Mouse (Mus musculus) thymus, postnatal 25 days (tissue): ENCODE results near the gene Samm50.

Experiments
- DNase-seq: peaks from one replicate; pipeline ENCODE4 v3.0.0; 2022

Samm50 gene

GRCm38 (mm10) chr15:84241520-84241919 lies 49.5 kb downstream of the Samm50 start:
- DNase-seq: no peak

GRCm38 (mm10) chr15:84245104-84245503 lies 53.1 kb downstream of the Samm50 start:
- DNase-seq: no peak

GRCm38 (mm10) chr15:84246195-84246594 lies 54.2 kb downstream of the Samm50 start:
- no peak for DNase-seq

DNA sequence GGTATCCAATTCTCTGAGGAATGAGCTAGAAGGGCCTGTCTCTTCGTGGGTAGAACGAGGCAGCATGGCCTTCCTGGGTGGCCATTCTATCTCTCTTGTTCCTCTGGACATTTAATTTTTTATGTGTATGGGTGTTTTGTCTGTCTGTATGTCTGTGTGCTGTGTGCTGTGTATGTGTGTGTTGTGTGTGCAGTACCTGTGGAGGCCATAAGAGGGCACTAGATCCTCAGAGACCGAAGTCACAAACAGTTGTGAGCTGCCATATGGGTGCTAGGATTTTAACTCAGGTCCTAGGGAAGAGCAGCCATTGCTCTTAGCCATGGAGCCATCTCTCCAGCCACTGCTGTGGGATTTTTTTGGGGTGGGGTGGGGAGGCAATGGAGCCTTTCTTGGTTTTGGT lies 55.3 kb downstream of the Samm50 start:
- no peak for DNase-seq

- no peak for DNase-seq
Observed at GRCm38 (mm10) chr15:84251227-84251626, 59.2 kb downstream of the Samm50 start.

DNA sequence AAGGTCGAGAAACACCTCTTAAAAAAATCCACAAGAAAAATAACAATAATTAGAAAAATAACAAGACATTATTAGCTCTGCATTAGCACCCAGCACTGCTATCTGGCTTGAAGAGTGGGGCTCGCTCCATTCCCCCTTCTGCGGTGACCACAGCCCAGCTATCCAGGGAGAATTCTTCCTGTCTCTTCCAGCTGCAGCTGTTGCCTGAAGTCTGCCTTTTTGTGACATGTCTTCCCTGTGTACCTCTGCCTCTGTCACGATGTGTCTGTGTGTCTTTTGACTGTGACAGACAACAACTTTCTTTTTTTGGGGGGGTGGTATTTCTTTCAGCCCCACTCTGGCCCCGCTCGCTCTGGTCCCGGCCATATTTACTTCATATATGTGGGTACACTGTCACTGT lies 60.6 kb downstream of the Samm50 start:
- no peak for DNase-seq

GRCm38 (mm10) chr15:84253757-84254156 lies 61.7 kb downstream of the Samm50 start:
- DNase-seq: no peak

DNA sequence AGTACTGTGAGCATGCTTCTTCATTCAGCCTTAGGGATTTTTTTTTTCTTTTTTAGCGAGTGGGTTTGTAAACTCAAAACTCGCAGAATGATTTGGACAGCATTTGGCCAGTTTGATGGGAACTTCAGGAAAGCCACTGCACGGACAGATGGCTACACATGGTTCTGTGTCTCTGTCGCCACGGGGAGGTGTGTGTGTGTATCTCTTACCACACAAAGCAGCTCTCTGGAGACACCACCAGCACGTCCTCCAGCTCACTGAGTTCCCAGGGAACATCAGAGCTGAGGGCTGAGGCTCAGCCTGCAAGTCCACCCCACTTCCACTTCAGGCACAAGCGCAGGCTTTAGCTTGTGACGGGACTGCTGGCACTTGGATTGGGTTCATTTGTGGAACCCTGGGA lies 62.3 kb downstream of the Samm50 start:
- no peak for DNase-seq

GRCm38 (mm10) chr15:84256254-84256850 lies 64.3 kb downstream of the Samm50 start:
- no peak for DNase-seq

DNA sequence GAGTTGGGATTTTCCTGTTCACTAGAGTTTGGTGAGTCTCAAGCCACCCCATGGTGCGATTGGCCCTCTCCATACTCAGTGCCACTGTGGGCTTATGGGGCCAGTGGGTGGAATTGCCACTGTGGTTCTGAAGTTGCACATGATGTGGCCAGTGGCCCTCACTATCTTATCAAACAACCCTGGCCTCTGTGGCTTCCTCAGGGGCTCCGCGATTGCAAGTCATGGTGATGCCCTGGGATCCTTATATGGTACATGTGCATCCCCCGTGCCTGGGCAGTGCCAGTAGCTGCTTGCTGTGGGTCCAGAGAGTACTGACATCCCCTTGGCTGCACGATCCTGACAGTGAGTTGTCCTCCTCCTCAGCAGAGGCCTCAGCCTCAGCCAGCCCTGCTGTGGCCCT lies 64.8 kb downstream of the Samm50 start:
- DNase-seq: no peak

DNA sequence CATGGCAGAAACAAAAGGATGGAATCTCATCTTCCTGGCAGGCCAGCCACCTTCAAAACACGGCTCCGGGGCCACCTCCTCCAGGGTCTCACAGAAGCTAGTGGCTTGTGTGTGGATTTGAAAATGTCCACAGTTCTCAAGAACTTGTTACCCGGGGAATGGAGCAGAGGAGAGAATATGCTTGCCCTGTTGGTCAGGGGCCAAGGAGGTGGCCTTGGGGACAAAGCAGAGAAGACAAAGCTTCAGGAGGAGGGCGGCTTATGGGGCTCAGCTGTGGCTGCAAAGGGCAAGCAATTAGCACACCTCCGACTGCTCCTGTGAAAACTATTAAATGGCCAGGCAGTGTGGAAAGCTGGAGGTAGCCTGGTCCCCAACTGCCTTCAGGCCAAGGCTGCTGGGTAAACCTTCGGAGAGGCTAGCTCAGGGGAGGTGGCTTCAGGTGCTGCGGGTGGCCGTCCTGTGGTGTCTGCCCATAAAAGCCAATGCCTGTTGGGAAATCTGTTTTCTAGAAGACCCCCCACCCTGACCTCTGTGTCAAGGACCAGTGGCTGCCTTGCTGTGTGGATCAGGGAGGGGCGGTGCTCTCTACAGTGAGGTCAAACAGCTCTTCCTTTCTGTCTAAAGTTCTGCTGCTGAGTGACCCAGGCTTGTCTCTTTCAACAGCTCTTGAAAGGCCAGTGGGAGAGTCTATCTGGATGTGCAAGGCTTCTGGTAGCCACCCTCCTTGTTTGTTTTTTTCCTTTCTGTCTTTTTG lies 66.7 kb downstream of the Samm50 start:
- no peak for DNase-seq

- peak; percentile 71 for DNase-seq
Observed at GRCm38 (mm10) chr15:84260123-84260822, 68.2 kb downstream of the Samm50 start.

- no peak for DNase-seq
Observed at GRCm38 (mm10) chr15:84262630-84263029, 70.6 kb downstream of the Samm50 start.

GRCm38 (mm10) chr15:84263573-84263972 lies 71.5 kb downstream of the Samm50 start:
- no peak for DNase-seq

DNA sequence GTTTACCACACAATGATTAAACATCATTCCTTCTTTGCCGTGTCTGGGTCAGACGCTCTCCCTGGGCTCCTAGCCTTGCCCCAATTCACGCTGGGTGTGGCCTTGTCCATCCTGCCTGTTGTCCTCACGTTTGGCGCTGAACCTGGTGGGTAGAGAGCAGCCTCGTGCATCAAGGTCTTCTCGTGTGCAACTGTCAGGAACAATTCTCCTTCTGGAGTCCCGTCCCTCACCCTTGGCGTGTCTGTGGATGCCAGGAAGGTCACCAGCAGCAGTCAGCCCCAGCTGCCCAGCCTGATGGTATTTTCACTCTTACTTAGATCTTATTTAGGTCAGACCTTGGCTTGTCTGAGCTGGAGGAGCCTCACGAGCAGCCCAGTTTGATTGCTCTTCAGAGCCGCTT lies 73.1 kb downstream of the Samm50 start:
- no peak for DNase-seq

DNA sequence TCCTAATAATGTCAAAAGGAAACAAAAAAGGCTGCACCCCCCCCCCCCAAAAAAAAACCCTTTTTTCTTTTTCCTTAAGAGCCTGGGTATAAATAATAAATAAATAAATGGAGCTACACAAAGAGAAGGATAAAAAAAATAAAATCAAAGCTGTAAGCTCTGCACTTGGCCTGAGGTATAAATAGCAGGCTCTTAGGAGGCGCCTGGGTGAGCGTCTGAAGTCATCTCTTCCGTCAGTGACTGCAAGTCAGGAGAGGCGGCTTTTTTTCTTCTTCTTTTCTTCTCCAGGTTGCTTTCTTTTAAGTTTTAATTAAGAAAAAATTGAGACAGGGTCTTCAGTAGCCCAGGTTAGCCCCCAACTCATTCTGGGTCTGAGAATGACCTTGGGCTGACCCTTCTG lies 74.2 kb downstream of the Samm50 start:
- DNase-seq: no peak
